In the genomic region with DNA sequence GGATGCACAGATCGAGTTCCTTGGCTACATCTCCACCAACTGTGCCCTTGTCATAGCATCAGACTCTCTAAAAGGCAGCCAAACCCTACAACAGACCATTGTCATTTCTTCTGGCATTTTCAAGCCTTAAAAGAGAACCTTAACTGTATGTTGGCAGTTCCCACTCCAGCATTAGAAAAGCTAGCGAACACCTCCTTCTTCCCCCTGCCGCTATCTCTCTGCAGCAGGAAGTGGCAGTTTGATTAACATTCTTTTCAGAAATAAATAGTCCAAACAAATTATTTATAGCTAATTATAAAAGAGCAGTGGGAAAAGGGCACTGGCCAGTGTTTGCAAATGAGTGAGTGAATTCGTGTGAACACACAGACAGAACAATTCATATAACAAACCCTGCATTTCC, we compare ENCODE assay signal across 20 mouse cellular contexts. TPM values are rescaled to one million over a fixed set of nuclear protein-coding genes. Genes with fewer than 3 reads are reported as not detected.
"Had no signal": no experiment of that assay in that cellular context is flagged by ENCODE, and none has a peak within 500 bp of the region (broad histone marks: within the 10 kb centered on the region; RNA-seq: fewer than 3 reads in every experiment).

No protein-coding gene starts in this region.

- ATAC-seq: liver, postnatal 0 days; lung, postnatal 0 days; midbrain, embryonic 16.5 days had no signal

- H3K36me3 ChIP-seq: liver, embryonic 15.5 days; lung, embryonic 15.5 days; midbrain, embryonic 10.5 days; midbrain, embryonic 12.5 days; neural tube, embryonic 12.5 days; stomach, embryonic 15.5 days had no signal

- H3K9me3 ChIP-seq: liver, embryonic 15.5 days; lung, embryonic 15.5 days; megakaryocyte, embryonic 14.5 days; midbrain, embryonic 10.5 days; midbrain, embryonic 12.5 days; neural tube, embryonic 12.5 days; stomach, embryonic 15.5 days had no signal

- DNase-seq: liver, postnatal 0 days; lung, adult 2 months; lung, postnatal 14 days; lung, postnatal 36 days; midbrain, embryonic 14.5 days; right cerebral cortex, postnatal 14 days; thymus, adult 2 months; thymus, postnatal 25 days; thymus, postnatal 4 days had no signal

- H3K4me2 ChIP-seq: liver, embryonic 15.5 days; lung, embryonic 15.5 days; midbrain, embryonic 12.5 days; neural tube, embryonic 12.5 days; stomach, embryonic 15.5 days had no signal

- H3K9ac ChIP-seq: liver, embryonic 15.5 days; liver, postnatal 0 days; lung, embryonic 15.5 days; midbrain, embryonic 12.5 days; neural tube, embryonic 12.5 days; stomach, embryonic 15.5 days had no signal

- H3K27ac ChIP-seq: liver, embryonic 15.5 days; lung, embryonic 15.5 days; midbrain, embryonic 10.5 days; midbrain, embryonic 12.5 days; neural tube, embryonic 12.5 days; stomach, embryonic 15.5 days; stomach, postnatal 0 days had no signal

- H3K4me1 ChIP-seq: liver, embryonic 15.5 days; lung, embryonic 15.5 days; midbrain, embryonic 10.5 days; midbrain, embryonic 12.5 days; neural tube, embryonic 12.5 days; stomach, embryonic 15.5 days had no signal

- H3K27me3 ChIP-seq: lung, embryonic 15.5 days; midbrain, embryonic 12.5 days; neural tube, embryonic 12.5 days; stomach, embryonic 15.5 days had no signal

- H3K4me3 ChIP-seq: liver, embryonic 15.5 days; lung, embryonic 15.5 days; megakaryocyte, embryonic 14.5 days; midbrain, embryonic 10.5 days; midbrain, embryonic 12.5 days; neural tube, embryonic 12.5 days; stomach, embryonic 15.5 days had no signal

RNA-seq across cellular contexts. Expression of gene Gspt2, which starts 34.9 kb away (rescaled TPM):
- total RNA-seq: neutrophil, adult 5-6 weeks had no signal
